Mouse (Mus musculus): ENCODE measurements around the gene Scfd1.

Gene Scfd1

GRCm38 (mm10) chr12:51377003-51377887, at the start of gene Scfd1:
Gene Scfd1 (plus strand): TSS chr12:51377510.
- peak; percentile 94 for DNase-seq (ENCODE audit: extremely low spot score, low spot score)

- DNase-seq (ENCODE audit: extremely low spot score, low spot score), result no peak
Measured at GRCm38 (mm10) chr12:51337014-51337413, 40.3 kb upstream of the Scfd1 start.

DNA sequence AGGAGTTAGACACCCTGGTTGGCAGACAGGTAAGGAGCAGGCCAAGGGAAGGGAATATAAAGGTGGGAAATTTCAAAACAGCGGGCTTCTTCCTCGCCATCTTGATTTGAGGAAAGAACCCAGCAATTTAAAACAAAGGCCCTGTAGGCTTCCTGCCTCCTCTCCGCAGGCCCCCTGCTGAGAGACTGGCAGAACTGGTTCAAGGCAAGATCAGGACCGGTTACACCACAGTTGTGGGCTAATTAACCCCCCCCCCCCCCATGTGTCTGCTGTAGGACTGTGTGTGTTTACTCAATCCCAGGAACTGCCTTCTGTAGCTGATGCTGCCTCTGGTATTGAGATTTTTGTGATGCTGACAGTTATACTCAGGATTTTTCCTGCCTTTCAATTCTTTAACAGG, 31.2 kb upstream of the Scfd1 start:
- no peak for DNase-seq (ENCODE audit: extremely low spot score, low spot score)

DNA sequence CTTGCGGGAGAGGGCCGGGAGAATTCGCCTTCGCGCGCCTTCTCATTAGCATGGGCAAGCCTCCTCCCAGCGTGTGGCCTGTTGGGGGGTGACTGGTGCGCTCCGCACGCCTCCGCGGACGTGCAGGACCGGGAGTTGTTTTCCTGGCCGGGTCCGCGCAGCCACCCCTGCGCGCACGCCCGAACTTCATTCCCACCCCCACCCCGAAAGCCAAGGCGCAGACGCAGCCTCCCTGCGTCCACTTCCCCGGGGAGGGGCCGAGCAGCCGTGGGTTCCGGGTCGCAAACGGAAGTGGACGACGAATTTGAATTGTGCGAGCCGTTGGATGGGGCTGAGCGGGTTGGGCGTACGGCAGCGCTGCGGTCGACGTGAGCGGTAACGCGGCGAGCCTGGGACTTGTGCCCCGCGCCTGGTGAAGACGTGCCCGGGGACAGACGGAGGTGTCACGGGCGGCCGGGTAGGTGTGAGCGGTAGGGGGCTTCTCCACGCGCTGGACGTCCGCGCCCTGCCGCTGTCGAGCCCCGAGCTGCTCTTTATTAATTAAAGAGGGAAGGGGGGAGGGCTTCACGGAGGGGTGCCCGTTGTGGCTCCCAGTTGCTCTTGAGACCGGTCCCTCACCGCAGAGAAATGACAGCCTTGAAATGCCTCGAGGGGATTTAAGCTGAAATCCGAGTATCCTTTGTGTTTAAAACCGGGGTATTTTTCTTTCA, 29.2 kb upstream of the Scfd1 start, which contains the start of gene G2e3:
Gene G2e3, plus strand, starts transcription at position 74 of the 710 bp plus-strand sequence.
- peak; percentile 95 for DNase-seq (ENCODE audit: extremely low spot score, low spot score)

DNA sequence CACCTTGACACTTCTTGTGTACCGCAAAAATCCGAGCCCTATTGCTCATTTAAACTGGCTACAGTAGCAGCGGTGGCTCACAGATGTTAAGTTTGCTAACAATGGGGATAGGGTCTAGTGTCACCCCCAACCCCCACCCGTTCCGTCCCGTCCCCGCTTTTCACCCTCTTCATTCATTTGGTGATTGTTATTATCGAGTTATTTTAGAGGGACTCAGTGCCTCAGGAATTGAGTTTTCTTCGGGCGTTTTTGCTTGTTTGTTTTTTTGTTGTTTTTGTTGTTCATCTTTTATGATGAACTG, 28.7 kb upstream of the Scfd1 start:
- no peak for DNase-seq (ENCODE audit: extremely low spot score, low spot score)

GRCm38 (mm10) chr12:51355296-51355695, 22.0 kb upstream of the Scfd1 start:
- no peak for DNase-seq (ENCODE audit: extremely low spot score, low spot score)

DNA sequence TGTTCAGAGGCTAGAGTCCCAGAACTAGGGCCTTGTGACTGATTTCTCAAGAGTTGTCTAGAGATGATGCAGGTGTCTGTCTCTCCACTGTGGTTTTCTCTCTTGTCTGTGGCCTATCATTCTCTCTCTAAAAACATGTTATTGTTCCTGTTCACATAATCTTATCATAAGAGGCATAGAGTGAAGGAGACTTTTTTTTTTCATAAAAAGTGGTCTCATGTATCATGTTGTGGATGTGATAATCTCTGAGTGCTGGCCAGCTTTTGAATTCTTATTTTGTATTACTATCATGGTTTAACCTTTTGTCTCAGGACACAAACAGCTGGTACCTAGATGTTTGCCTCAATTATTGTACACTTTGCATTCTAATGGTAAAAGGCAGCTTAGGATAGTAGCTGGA, 16.0 kb upstream of the Scfd1 start:
- no peak for DNase-seq (ENCODE audit: extremely low spot score, low spot score)

DNA sequence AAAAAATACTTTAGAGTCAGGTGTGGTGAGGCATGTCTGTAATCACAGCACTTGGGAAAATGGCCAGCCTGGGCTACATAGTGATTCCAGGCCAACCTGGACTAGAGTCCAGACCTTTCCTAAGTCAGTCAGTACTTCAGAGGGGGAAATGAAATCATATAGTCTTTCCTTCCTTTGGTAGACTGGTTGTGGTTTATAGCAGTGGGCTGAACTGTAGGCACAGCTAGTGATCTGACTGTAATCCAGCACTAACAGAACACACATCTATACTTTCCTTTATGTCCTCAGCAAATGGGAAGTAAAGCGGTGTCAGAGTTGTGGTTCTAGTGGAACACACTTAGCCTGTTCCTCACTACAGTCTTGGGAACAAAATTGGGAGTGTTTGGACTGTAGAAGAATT, 14.4 kb upstream of the Scfd1 start:
- DNase-seq (ENCODE audit: extremely low spot score, low spot score), result no peak

- DNase-seq (ENCODE audit: extremely low spot score, low spot score), result no peak
Measured at GRCm38 (mm10) chr12:51368504-51368903, 8.8 kb upstream of the Scfd1 start.

- no peak for DNase-seq (ENCODE audit: extremely low spot score, low spot score)
Measured at GRCm38 (mm10) chr12:51377888-51378190, 529 bp downstream of the Scfd1 start.

- no peak for DNase-seq (ENCODE audit: extremely low spot score, low spot score)
Measured at GRCm38 (mm10) chr12:51399871-51400270, 22.6 kb downstream of the Scfd1 start.

DNA sequence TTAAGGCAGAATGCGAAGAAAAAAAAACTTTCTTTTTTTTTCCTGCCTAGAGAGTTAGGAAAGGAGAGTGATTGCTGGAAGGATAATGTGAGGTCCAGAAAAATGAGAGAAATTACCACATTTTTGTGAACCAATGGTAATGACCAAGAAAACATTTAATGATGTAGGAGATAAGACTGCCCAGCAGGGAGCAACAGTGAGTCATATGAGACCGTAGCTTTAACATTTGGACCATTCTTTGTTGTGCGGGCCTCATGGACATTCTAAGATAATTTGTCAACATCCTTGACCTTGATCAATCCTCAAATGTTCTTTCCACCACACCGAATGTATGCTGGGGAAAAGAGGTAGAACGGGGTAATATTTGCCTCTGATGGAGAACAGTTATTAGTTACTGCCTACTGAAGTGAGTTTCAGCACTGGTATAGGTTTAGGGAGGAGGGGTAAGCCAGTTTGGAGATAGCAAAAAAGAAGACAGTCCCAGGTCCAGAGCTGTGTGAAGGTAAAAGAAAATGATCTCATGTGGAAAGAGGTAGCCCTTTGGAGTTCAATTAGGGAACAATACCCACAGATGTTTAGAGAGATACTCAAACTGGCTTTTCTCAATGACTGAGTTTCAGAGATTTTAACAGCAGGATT, 24.9 kb downstream of the Scfd1 start:
- DNase-seq (ENCODE audit: extremely low spot score, low spot score), result peak; percentile 17

DNA sequence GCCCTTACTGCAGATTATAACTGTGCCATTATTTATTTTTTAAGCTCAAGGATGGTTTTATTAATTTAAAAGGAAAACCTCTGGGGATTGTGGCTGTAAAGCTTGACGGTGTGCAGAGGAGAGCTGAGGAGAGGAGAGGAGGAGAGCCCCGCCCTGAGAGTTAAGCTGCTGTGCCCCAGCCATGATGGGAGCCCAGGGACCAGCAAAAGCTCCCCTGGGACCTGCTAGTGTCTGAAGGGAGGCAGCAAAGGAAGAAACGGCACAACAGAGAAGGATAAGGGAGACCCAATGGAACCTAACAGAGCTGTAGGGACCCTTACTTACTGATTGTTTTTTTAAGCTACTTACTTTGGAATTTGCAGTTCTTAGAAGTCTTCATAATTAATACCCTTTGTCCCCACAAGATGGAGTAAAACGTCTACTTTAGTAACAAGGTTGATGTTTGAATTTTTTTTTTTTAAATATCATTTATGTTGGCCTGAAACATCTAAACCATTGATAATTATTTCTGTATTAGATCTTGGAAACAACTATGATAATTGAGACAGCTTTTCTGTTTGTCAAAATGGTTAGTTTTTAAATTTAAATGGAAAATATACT, 26.8 kb downstream of the Scfd1 start:
- no peak for DNase-seq (ENCODE audit: extremely low spot score, low spot score)

DNA sequence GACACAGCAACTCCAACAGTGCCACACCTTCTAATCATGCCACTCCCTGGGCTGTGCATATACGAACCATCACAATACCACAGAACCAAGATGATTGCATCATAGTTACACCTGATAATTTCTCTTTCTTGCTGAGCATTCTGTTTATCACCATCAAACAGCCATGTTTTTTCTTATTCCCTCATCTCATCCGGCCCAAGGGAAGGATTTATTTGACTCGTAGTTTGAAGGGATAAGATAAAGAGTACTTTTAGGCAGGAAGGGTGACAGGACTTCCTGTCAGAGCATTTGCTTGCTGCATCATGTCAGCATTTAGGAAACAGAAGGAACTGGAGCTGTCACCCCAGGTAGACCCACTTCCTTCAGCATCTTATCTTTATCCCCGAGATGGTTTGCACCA, 34.1 kb downstream of the Scfd1 start:
- no peak for DNase-seq (ENCODE audit: extremely low spot score, low spot score)

- DNase-seq (ENCODE audit: extremely low spot score, low spot score), result no peak
Measured at GRCm38 (mm10) chr12:51437541-51437940, 60.2 kb downstream of the Scfd1 start.

DNA sequence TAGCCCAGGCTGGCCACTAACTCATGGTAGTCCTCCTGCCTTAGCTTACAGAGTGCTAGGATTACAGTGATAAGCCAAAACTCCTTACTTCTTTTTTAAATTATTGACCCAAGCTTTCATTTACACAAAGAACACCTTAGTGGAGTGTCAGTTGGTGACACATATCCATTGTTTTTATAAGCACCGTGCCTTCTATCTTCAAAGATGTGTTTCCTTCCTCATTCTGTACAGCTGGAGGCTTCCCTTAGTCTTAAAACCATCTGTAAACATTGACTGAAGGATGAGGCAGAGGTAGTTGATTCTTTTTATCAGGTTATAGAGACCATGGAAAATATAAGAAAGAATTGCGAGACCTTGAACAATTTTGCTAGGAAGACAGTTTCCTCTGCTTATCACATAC, 61.0 kb downstream of the Scfd1 start:
- DNase-seq (ENCODE audit: extremely low spot score, low spot score), result no peak

- DNase-seq (ENCODE audit: extremely low spot score, low spot score), result no peak
Measured at GRCm38 (mm10) chr12:51449303-51449702, 72.0 kb downstream of the Scfd1 start.

DNA sequence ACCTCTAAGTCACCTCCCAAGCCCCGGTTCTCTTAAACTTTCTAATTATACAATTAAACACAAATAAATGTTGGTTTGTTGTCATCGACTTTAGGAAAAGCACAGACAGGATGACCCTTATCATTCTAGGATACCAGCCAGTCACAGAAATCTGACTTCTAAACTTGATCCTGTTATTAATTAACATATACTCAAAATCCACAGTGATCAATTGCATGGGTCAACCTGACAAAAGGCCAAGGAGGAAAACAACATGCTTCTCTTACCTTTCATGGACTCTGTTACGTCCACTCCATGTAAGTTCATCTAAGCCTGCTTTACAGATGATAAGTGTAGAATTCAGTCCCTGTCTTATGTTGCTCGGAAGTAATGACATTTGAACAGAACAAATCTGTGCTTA, 93.6 kb downstream of the Scfd1 start:
- no peak for DNase-seq (ENCODE audit: extremely low spot score, low spot score)

DNA sequence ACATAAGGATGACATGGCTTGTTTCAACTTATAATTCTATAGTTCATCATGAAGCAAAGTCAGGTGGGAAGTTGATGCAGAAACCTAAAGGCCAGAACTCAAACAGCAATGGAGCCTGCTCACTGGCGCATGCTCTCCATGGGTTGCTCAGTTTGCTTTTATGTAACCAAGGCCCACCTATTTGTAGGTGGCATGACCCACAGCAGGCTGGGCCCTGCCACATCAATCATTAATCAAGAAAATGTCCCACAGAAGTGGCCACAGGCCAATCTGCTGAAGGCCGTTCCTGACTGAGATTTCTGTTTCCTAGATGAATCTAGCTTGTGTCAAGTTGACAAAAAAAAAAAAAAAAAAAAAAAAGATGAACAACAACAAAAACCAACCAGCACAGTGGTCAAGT, 103.9 kb downstream of the Scfd1 start:
- no peak for DNase-seq (ENCODE audit: extremely low spot score, low spot score)

DNA sequence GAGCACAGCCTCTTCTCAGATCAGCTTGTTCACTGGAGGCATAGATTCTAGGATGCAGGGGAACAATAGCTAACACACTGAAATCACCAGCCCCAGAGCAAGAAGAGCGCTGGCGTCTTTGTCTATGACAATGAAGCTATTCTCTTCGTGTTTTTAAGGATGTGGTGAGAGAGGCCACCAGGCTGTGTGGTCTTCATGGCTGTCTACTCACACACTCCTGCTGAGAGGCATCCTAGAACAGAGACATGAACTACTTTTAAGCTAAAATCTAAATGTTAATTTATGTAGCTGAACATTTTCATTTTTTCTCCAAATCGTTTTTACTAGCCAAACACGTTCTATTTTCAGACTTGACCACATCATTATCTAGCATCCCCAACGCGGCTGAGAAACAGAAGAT, 114.7 kb downstream of the Scfd1 start:
- DNase-seq (ENCODE audit: extremely low spot score, low spot score), result no peak

DNA sequence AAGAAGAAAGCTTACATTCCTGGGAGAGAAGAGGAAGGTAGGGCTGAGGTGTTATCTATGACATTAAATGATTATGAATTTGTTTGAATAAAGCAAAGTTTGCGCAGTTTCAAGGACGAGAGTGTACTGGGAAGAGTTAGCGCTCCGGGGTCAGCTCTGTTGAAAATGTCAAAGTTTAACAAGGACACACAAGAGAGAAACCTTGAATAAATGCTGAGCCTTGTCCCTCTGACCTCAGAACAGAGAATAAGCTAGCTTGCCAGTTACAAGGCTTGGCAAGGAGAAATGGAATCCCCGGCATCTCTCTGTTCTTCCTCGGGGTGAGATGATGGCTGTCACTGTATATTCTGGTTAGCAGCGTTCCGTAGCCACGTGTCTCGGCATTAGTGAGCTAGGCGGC, 116.2 kb downstream of the Scfd1 start:
- no peak for DNase-seq (ENCODE audit: extremely low spot score, low spot score)

GRCm38 (mm10) chr12:51494641-51495040, 117.3 kb downstream of the Scfd1 start:
- DNase-seq (ENCODE audit: extremely low spot score, low spot score), result no peak

Measured in neural tube, embryonic 10.5 days (tissue).